Mouse (Mus musculus) heart, adult 2 months (tissue): ENCODE measurements around the gene Usp22. TPM values are rescaled to one million over a fixed set of nuclear protein-coding genes. Genes with fewer than 3 reads are reported as not detected.

Experiments
- DNase-seq, 2 experiments: peaks; one replicate each; pipeline ENCODE4 v3.0.0; 2021
- H3K27ac ChIP-seq: fragments of 200-600 bp; 2 replicates; pipeline ENCODE4 v1.8.1; 2022
- H3K27me3 ChIP-seq: fragments of 200-500 bp; 2 replicates; pipeline ENCODE4 v1.6.1; 2012; ENCODE audit warnings: mild to moderate bottlenecking, low read length, inconsistent platforms, mixed read lengths; ENCODE audit not compliant: control insufficient read depth, insufficient read depth
- H3K36me3 ChIP-seq: fragments of 200-500 bp; 2 replicates; pipeline ENCODE4 v1.6.1; 2012; ENCODE audit warnings: low read length, inconsistent platforms; ENCODE audit not compliant: control insufficient read depth, insufficient read depth
- H3K4me1 ChIP-seq: fragments of 200-500 bp; 2 replicates; pipeline ENCODE4 v1.6.1; 2011; ENCODE audit warnings: low read length; ENCODE audit not compliant: control insufficient read depth, insufficient read depth
- H3K4me3 ChIP-seq: fragments of 200-600 bp; 2 replicates; pipeline ENCODE4 v1.8.1; 2022
- H3K79me2 ChIP-seq: fragments of 200-500 bp; replicated peaks from 2 replicates; pipeline ENCODE4 v1.6.1; 2012; ENCODE audit warnings: mild to moderate bottlenecking, inconsistent platforms, low read length, moderate library complexity, mixed read lengths; ENCODE audit not compliant: control insufficient read depth, insufficient read depth
- H3K9ac ChIP-seq: fragments of 200-500 bp; 2 replicates; pipeline ENCODE4 v1.6.1; 2012; ENCODE audit warnings: low read depth, mild to moderate bottlenecking, control low read depth, inconsistent platforms, low read length, mixed read lengths
- CTCF ChIP-seq: fragments of 200-600 bp; IDR thresholded peaks from 2 replicates; pipeline ENCODE4 v1.8.1; 2022; ENCODE audit warnings: antibody characterized with exemption, mild to moderate bottlenecking, moderate library complexity
- EP300 ChIP-seq: fragments of 200-500 bp; IDR thresholded peaks from 2 replicates; pipeline ENCODE4 v1.6.1; 2011; ENCODE audit warnings: low read depth, low read length, control low read depth; ENCODE audit not compliant: insufficient read depth
- POLR2A ChIP-seq: fragments of 200-500 bp; IDR thresholded peaks from 2 replicates; pipeline ENCODE4 v1.6.1; 2011; ENCODE audit warnings: mild to moderate bottlenecking, low read depth, low read length, control low read depth; ENCODE audit not compliant: insufficient read depth
- WGBS: fragments of 180-500 bp; shearing (Covaris S2); methylation state at CpG from one replicate; pipeline ENCODE4 v1.1.7; 2018; 5-methylcytosine and 5-hydroxymethylcytosine counted together
- intact Hi-C: fragments of 180-260 bp; cut with DNase I; formaldehyde crosslinking; loops from one replicate; pipeline ENCODE4 v1.15.1; 2025
- polyA plus RNA-seq: library from polyadenylated mRNA; depleted of rRNA; stranded (reverse); fragments of >200 nt; gene quantifications from 2 replicates; pipeline ENCODE4 v1.2.3, GENCODE M21; 2012
- total RNA-seq, 2 experiments: library from RNA; stranded (reverse); gene quantifications; 2 replicates each; pipeline ENCODE4 v1.2.3; 2021

The Usp22 gene
- total and polyA plus RNA-seq, 3 experiments, result 21.7 to 27.1 (median 22.6) TPM

GRCm38 (mm10) chr11:61202810-61203209 is 28.0 kb upstream of the Usp22 start:
- H3K9ac ChIP-seq, result no peak overlapping the region
- H3K27me3 ChIP-seq, result no peaks in the 10 kb centered on the region
- no peaks in the 10 kb centered on the region for H3K79me2 ChIP-seq
- intact Hi-C loops, result no loop called here
- no peak for DNase-seq
- H3K27ac ChIP-seq, result no peak overlapping the region
- TF ChIP-seq CTCF (no peak), POLR2A (no peak), EP300 (no peak)
- H3K36me3 ChIP-seq, result no peaks in the 10 kb centered on the region
- WGBS, result 76% methylated on average over 2 of the region's 2 CpGs
- no peak overlapping the region for H3K4me3 ChIP-seq
- H3K4me1 ChIP-seq, result peaks cover 4% of the 10 kb centered on the region

- Histone ChIP-seq H3K4me1 (peaks cover 1% of the 10 kb centered on the region; the same call in 1 of the 2 replicates), H3K79me2 (no peaks in the 10 kb centered on the region), H3K27me3 (no peaks in the 10 kb centered on the region), H3K4me3 (no peak overlapping the region), H3K9ac (no peak overlapping the region), H3K27ac (no peak overlapping the region), H3K36me3 (no peaks in the 10 kb centered on the region)
- 71% methylated on average over 6 of the region's 6 CpGs for WGBS
- intact Hi-C loops, result no loop called here
- no peak for DNase-seq
- TF ChIP-seq EP300 (no peak), POLR2A (no peak), CTCF (no peak)
Measured at GRCm38 (mm10) chr11:61202186-61202585, 27.3 kb upstream of the Usp22 start.

- no peak overlapping the region for H3K27ac ChIP-seq
- WGBS, result 66% methylated on average over 4 of the region's 4 CpGs
- no peak overlapping the region for H3K9ac ChIP-seq
- DNase-seq, result no peak
- no peaks in the 10 kb centered on the region for H3K27me3 ChIP-seq
- H3K36me3 ChIP-seq, result no peaks in the 10 kb centered on the region
- no peaks in the 10 kb centered on the region for H3K79me2 ChIP-seq
- intact Hi-C loops, result loop anchor here (10.0 kb wide), 2 partner anchors 425 to 515 kb away; no protein-coding TSS in a partner anchor
- TF ChIP-seq POLR2A, result no peak
- no peak for TF ChIP-seq CTCF
- TF ChIP-seq EP300, result no peak
- no peak overlapping the region for H3K4me3 ChIP-seq
- H3K4me1 ChIP-seq, result no peaks in the 10 kb centered on the region
Measured at GRCm38 (mm10) chr11:61199620-61200362, 24.9 kb upstream of the Usp22 start.

- Histone ChIP-seq H3K4me1 (no peaks in the 10 kb centered on the region; the same call in 1 of the 2 replicates), H3K27ac (no peak overlapping the region), H3K79me2 (no peaks in the 10 kb centered on the region), H3K27me3 (no peaks in the 10 kb centered on the region), H3K4me3 (no peak overlapping the region), H3K36me3 (no peaks in the 10 kb centered on the region), H3K9ac (no peak overlapping the region)
- DNase-seq, result no peak
- TF ChIP-seq CTCF (no peak), EP300 (no peak), POLR2A (no peak)
- intact Hi-C loops, result loop anchor here (10.0 kb wide), 2 partner anchors 427 to 517 kb away; no protein-coding TSS in a partner anchor
Measured at GRCm38 (mm10) chr11:61197935-61198334, 23.1 kb upstream of the Usp22 start.

GRCm38 (mm10) chr11:61196616-61197353 is 21.9 kb upstream of the Usp22 start:
- Histone ChIP-seq H3K27ac (no peak overlapping the region), H3K36me3 (no peaks in the 10 kb centered on the region), H3K27me3 (no peaks in the 10 kb centered on the region), H3K4me3 (no peak overlapping the region), H3K4me1 (no peaks in the 10 kb centered on the region; the same call in 1 of the 2 replicates), H3K9ac (no peak overlapping the region), H3K79me2 (no peaks in the 10 kb centered on the region)
- intact Hi-C loops, result loop anchor here (10.0 kb wide), 2 partner anchors 428 to 518 kb away; no protein-coding TSS in a partner anchor
- TF ChIP-seq POLR2A (no peak), EP300 (no peak), CTCF (no peak)
- WGBS, result 82% methylated on average over 14 of the region's 14 CpGs
- DNase-seq, result no peak
